Mouse (Mus musculus) CD4-positive, CD25-positive, alpha-beta regulatory T cell, adult 4 months (primary cell): ENCODE results near the gene Cadps2. TPM values are rescaled to one million over a fixed set of nuclear protein-coding genes. Genes with fewer than 3 reads are reported as not detected.

Experiments
- ATAC-seq: one replicate; pipeline ENCODE4 v1.8.0; 2017
- polyA plus RNA-seq, 2 experiments: library from polyadenylated mRNA; unstranded; fragments of 100-300 nt; shearing (Covaris generic); gene quantifications; one replicate each; pipeline ENCODE4 v1.2.1; 2017

Gene Cadps2
- polyA plus RNA-seq, result not detected

GRCm38 (mm10) chr6:23839009-23839811 is at the start of gene Cadps2:
TSS of gene Cadps2 (minus strand) at chr6:23839421.
- ATAC-seq, result no peak

- no peak for ATAC-seq
Observed at GRCm38 (mm10) chr6:23886418-23886817, 47.2 kb upstream of the Cadps2 start.

DNA sequence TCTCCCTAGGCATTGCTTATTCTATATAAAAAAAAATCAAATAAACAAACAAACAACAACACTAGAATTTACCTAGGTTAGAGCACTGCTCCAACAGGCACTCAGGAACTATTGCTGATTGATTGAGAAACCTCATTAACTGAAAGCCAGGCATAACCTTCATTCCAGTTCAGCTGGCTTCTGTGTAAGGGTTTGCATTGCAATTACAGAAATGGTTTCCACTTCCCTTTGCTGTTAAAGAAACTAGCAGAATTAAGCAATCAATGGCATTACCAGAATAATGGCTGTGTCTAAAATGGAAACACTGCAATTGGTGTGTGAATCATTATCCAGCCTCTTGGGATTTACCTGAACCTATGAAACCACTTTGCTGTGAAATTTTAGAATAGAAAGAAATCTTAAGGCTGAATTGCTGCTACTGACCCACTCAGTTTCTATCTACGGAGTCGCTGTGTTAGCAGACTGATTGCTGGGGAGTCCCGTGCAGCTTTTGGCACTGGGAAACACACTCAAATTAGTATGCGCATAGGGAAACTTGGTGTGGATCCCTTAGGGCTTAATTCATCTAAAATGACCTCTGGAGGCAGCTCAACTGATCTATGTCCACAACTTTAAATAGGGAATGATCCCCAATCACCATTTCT is 37.7 kb upstream of the Cadps2 start:
- no peak for ATAC-seq

- ATAC-seq, result no peak
Observed at GRCm38 (mm10) chr6:23876363-23876762, 37.1 kb upstream of the Cadps2 start.

DNA sequence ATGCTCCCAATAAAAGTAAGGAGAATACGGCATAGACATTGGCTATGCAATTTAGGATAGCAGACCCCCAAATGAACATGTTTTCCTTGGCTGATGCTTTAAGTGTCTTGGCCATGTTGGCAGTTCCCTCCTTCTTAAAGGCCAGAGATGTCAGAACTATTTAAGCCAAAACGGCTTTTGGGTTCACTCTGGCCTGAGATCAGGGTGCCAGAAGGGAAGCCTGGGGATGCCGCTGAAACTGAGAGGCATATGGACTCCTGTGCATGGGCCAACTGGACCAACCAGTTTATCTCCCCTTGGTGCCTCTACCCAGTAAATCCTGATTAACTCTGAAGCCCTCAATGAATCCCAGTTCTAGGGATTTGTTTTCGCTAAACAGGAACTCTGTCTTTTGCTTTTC is 34.6 kb upstream of the Cadps2 start:
- ATAC-seq, result no peak

GRCm38 (mm10) chr6:23873231-23873630 is 34.0 kb upstream of the Cadps2 start:
- ATAC-seq, result no peak

GRCm38 (mm10) chr6:23869971-23870370 is 30.8 kb upstream of the Cadps2 start:
- ATAC-seq, result no peak

DNA sequence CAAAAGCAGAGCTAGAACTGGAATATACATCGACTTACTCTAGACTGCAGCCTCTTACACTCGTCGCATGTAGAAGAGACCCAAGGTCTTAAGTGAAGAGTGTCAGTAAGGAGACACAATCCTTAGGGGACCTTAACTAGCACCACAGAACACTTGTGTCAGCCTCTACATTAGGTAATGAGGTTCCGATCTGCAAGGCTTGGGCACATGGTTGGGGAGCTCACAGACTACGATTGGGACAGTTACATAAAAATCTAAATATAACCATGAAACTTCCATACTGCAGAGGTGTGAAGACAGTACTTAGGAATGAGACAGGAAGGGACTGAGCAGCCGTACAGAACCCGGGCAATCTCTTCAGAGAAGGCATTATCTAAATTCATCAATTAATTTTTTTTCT is 27.1 kb upstream of the Cadps2 start:
- no peak for ATAC-seq

DNA sequence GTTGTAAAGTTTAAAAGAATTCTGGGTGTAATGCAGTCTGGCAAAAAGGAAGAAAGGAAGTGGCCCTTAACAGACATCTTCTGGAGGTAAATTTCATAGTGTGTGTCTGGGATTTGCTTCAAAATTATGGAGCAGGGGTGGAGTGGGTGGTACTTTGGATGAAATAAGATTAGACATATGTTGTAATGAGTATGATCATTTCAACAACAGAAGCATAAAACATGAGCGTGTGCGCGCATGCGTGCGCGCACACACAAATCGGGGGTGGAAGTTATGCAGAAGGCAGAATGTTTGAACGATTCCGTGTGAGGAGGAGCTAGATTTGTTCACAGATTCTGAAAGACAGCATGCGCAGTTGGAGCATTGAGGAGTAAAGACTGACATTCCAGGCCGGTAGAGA is 14.2 kb upstream of the Cadps2 start:
- no peak for ATAC-seq

GRCm38 (mm10) chr6:23840001-23840400 is 780 bp upstream of the Cadps2 start:
- ATAC-seq, result no peak

- ATAC-seq, result no peak
Observed at GRCm38 (mm10) chr6:23838401-23839008, 716 bp downstream of the Cadps2 start.

GRCm38 (mm10) chr6:23837631-23838030 is 1.6 kb downstream of the Cadps2 start:
- no peak for ATAC-seq

- ATAC-seq, result no peak
Observed at GRCm38 (mm10) chr6:23837127-23837526, 2.1 kb downstream of the Cadps2 start.

- ATAC-seq, result no peak
Observed at GRCm38 (mm10) chr6:23836694-23837093, 2.5 kb downstream of the Cadps2 start.

DNA sequence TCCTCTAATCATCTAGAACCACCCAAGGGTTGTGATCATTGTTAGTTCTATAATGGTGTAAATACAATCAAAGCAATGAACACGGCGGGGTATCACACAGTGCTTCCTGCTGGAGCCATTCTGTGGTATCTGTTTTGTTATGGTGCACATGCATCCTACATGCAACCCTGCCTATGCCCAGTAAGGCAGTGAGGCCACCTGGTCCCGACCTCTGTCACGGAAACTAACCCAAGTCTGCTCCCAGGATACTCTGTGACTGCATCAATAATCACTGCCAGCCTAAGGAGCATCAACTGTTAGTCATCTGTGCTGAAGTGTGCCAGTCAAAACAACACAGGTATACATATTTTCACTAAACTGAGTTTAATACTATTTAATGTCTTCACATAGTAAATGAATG is 3.7 kb downstream of the Cadps2 start:
- no peak for ATAC-seq

- ATAC-seq, result no peak
Observed at GRCm38 (mm10) chr6:23830741-23831140, 8.5 kb downstream of the Cadps2 start.

DNA sequence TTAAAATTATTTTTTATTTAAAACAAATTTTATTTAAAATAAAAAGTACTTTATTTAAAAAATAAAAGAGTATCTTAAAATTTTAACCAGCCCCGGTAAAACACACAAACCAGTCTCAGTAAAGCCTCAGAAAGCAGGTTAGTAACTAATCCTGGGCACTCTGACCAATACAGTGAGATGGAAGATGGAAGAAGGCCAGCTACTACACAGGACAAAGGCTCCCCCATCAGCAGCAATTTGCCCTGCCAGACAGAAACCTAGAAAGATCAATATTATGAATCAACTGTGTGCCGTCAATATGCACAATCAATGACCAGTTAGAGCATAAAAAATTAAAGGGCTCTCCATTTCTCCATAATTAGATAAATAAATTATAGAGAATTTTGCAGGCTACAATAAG is 9.9 kb downstream of the Cadps2 start:
- no peak for ATAC-seq

GRCm38 (mm10) chr6:23821819-23822218 is 17.4 kb downstream of the Cadps2 start:
- no peak for ATAC-seq

DNA sequence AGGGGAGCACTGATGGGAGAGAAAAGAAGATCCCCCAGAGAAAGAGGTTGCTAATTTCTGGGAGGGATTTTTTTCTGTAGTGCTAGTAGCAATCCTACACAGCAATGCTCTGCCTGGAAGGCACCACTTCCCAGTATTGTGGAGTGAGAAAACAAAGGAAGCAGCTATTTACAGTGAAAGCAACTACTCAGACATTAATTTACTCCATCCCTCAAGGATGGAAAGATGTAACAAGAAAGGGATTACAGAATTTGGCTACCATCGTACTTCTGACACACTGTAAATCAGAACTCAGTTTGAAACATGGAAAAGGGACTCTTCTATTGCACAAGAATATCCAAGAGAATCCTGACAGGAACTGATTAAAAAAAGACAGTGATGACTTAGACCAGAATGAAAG is 29.1 kb downstream of the Cadps2 start:
- no peak for ATAC-seq

DNA sequence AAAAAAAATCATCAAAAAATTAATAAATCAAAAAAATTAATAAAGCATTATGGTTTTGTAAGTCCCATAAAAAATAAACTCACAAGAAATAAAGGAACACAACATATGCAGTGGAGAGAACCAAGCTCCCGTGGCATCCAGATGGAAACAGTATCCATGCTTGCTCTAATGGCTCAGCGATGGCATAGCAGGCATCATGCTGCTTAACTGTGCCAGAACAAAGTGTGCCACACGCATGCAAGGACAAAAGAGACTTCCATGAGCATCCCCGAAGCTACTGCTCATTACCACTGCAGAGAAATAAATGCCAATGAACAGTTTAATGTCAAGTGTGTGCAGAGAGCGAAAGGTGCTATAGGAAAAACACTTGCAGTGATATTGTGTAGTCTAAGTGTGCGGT is 29.9 kb downstream of the Cadps2 start:
- no peak for ATAC-seq

DNA sequence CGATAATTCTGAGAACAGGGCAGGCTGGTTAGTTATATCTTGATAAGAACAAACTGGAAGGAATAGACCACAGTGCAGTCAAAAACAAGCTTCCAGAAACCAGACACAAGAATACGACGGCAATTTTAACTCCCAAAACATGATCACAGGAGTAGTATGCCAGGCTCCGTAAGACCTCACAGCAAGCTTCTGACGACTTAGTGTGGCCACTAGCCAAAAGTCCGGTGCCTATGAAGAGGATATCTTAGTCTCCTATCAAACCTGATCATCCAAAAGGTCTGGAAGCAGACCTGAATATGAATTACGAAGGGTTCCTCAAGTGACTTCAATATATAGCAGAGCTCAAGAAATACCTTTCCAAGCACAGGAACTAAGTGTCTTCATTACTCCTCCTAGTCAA is 33.9 kb downstream of the Cadps2 start:
- ATAC-seq, result no peak

DNA sequence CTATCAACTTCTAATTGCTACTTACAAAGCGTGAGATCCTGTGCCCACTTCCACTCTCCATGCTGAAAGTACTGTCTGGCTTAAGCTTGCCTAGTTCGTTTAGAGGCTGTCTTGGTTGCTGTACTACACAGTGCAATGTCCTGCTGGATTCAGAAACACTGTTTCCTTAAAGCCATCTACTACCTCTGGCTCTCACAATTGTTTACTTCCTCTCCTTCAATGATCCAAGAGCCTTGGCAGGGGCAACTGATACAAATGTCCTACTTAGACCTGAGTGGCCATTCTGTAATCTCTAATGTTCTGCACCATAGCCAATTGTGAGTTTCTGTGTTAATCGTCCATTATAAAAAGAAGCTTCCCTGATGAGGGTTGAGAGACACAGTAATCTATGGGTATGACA is 47.4 kb downstream of the Cadps2 start:
- no peak for ATAC-seq

GRCm38 (mm10) chr6:23777641-23778040 is 61.6 kb downstream of the Cadps2 start:
- no peak for ATAC-seq

- ATAC-seq, result no peak
Observed at GRCm38 (mm10) chr6:23762204-23762603, 77.0 kb downstream of the Cadps2 start.
